10 mouse cellular contexts compared by ENCODE assay signal in the genomic region with DNA sequence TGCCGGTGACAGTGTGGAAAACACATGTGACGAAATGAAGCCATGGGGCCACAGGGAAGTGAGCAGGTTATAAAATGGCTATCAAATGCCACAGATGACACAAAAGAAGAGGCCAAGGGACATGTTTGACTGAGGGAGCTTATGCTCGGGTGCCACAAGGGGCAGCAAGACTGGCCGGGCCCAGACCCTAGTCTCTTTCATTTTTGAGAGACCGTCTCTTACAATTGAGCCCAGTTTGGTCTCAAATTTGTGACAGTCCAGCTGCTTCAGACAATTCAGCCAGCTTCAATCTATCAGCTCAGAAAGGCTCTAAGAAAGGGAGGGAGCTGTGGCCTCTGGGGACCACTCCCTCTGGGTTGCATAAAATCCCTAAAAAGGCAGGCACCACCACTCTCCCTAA. TPM values are rescaled to one million over a fixed set of nuclear protein-coding genes. Genes with fewer than 3 reads are reported as not detected.
DNase-seq lines count a peak whose midpoint lies in the region; ATAC-seq and TF ChIP-seq lines count a peak whose summit lies in the region.
"Had no signal": no experiment of that assay in that cellular context is flagged by ENCODE, and none has a peak within 500 bp of the region (broad histone marks: within the 10 kb centered on the region; RNA-seq: fewer than 3 reads in every experiment).

No protein-coding gene starts in this region.

- H3K27ac ChIP-seq in limb, embryonic 14.5 days (replicated peaks; ENCODE audit: low read depth, low read length) = 0 out of 2 replicates have a peak overlapping the region, but pooled peaks have one; percentile 5
- no peak overlapping the region for H3K27ac ChIP-seq in limb, embryonic 10.5 days
- H3K27ac ChIP-seq in hindbrain, embryonic 16.5 days (ENCODE audit: low read depth, low read length) = no peak overlapping the region
- H3K27ac ChIP-seq in neural tube, embryonic 15.5 days (replicated peaks) = no peak overlapping the region
- H3K27ac ChIP-seq: limb, embryonic 12.5 days had no signal

- no peak overlapping the region for H3K4me2 ChIP-seq in limb, embryonic 14.5 days (replicated peaks; ENCODE audit: low read depth, low read length, severe bottlenecking)
- peak overlapping the region; percentile 0; the same call in 1 of the 2 replicates for H3K4me2 ChIP-seq in hindbrain, embryonic 16.5 days (ENCODE audit: low read length)
- 0 out of 2 replicates have a peak overlapping the region, but pooled peaks have one; percentile 1 for H3K4me2 ChIP-seq in neural tube, embryonic 15.5 days
- H3K4me2 ChIP-seq: limb, embryonic 12.5 days had no signal

- no peak for TF ChIP-seq POLR2A in limb, embryonic 14.5 days (IDR thresholded peaks at IDR 0.05; ENCODE audit: borderline replicate concordance, extremely low read depth, insufficient read depth, insufficient read length)

- no peak for ATAC-seq in limb, embryonic 14.5 days (ENCODE audit: low FRiP score, low read depth)
- no peak for ATAC-seq in hindbrain, embryonic 16.5 days
- ATAC-seq in neural tube, embryonic 15.5 days (ENCODE audit: low FRiP score) = no peak
- ATAC-seq: Patski had no signal

- H3K9ac ChIP-seq in limb, embryonic 14.5 days (ENCODE audit: low read depth, low read length, severe bottlenecking) = no peak overlapping the region
- 0 out of 2 replicates have a peak overlapping the region, but pooled peaks have one; percentile 3 for H3K9ac ChIP-seq in hindbrain, embryonic 16.5 days (ENCODE audit: low read depth, low read length)
- no peak overlapping the region for H3K9ac ChIP-seq in neural tube, embryonic 15.5 days (replicated peaks)
- H3K9ac ChIP-seq: limb, embryonic 12.5 days had no signal

- peak; percentile 21 for DNase-seq in cerebellum, adult 8-10 months
- no peak for DNase-seq in cerebellum, adult 9-11 months
- no peak for DNase-seq in limb, embryonic 14.5 days (ENCODE audit: low spot score)
- no peak for DNase-seq in limb, embryonic 10.5 days (ENCODE audit: low spot score)
- no peak for DNase-seq in right cerebral cortex, adult 18-20 months
- DNase-seq in urinary bladder, postnatal 4 days (ENCODE audit: low spot score in 2 of 2) = no peak

- peaks cover 31% of the 10 kb centered on the region for H3K4me1 ChIP-seq in limb, embryonic 14.5 days (ENCODE audit: control insufficient read depth, insufficient read depth, low read length)
- H3K4me1 ChIP-seq in limb, embryonic 10.5 days = peaks cover 42% of the 10 kb centered on the region
- H3K4me1 ChIP-seq in hindbrain, embryonic 16.5 days (ENCODE audit: control insufficient read depth, insufficient read depth, low read depth, low read length) = peaks cover 57% of the 10 kb centered on the region
- peaks cover 79% of the 10 kb centered on the region for H3K4me1 ChIP-seq in neural tube, embryonic 15.5 days

- H3K9me3 ChIP-seq in limb, embryonic 14.5 days (ENCODE audit: control insufficient read depth, low read length) = no peaks in the 10 kb centered on the region
- no peaks in the 10 kb centered on the region for H3K9me3 ChIP-seq in limb, embryonic 10.5 days (replicated peaks)
- no peaks in the 10 kb centered on the region for H3K9me3 ChIP-seq in hindbrain, embryonic 16.5 days (ENCODE audit: control insufficient read depth, low read length)
- H3K9me3 ChIP-seq in neural tube, embryonic 15.5 days (replicated peaks) = no peaks in the 10 kb centered on the region
- H3K9me3 ChIP-seq: limb, embryonic 12.5 days had no signal

- no peaks in the 10 kb centered on the region for H3K27me3 ChIP-seq in limb, embryonic 14.5 days (ENCODE audit: control insufficient read depth, insufficient read depth, low read length)
- no peaks in the 10 kb centered on the region for H3K27me3 ChIP-seq in limb, embryonic 10.5 days (ENCODE audit: low read depth, poor library complexity, severe bottlenecking)
- no peaks in the 10 kb centered on the region for H3K27me3 ChIP-seq in hindbrain, embryonic 16.5 days (replicated peaks; ENCODE audit: control insufficient read depth, insufficient read depth, low read length)
- H3K27me3 ChIP-seq in neural tube, embryonic 15.5 days (replicated peaks) = no peaks in the 10 kb centered on the region
- H3K27me3 ChIP-seq: limb, embryonic 12.5 days; Patski had no signal

- H3K36me3 ChIP-seq in limb, embryonic 14.5 days (ENCODE audit: control insufficient read depth, insufficient read depth, low read length) = peaks cover 11% of the 10 kb centered on the region; the same call in 1 of the 2 replicates
- peaks cover 52% of the 10 kb centered on the region for H3K36me3 ChIP-seq in limb, embryonic 10.5 days
- H3K36me3 ChIP-seq in hindbrain, embryonic 16.5 days (ENCODE audit: control insufficient read depth, insufficient read depth, low read length) = no peaks in the 10 kb centered on the region
- no peaks in the 10 kb centered on the region for H3K36me3 ChIP-seq in neural tube, embryonic 15.5 days

- 83% methylated on average over 5 of the region's 5 CpGs for WGBS in limb, embryonic 14.5 days
- 94% methylated on average over 5 of the region's 5 CpGs for WGBS in limb, embryonic 10.5 days
- WGBS in hindbrain, embryonic 16.5 days = 43% methylated on average over 5 of the region's 5 CpGs
- WGBS in neural tube, embryonic 15.5 days = 45% methylated on average over 5 of the region's 5 CpGs

- no peak overlapping the region for H3K4me3 ChIP-seq in limb, embryonic 14.5 days (replicated peaks; ENCODE audit: low read length)
- H3K4me3 ChIP-seq in limb, embryonic 10.5 days = no peak overlapping the region
- H3K4me3 ChIP-seq in hindbrain, embryonic 16.5 days (ENCODE audit: low read length) = no peak overlapping the region
- H3K4me3 ChIP-seq in neural tube, embryonic 15.5 days (replicated peaks) = no peak overlapping the region
- H3K4me3 ChIP-seq: limb, embryonic 12.5 days had no signal

RNA-seq across cellular contexts. Expression of a gene that starts 5.5 kb away (rescaled TPM):
- polyA plus RNA-seq in limb, embryonic 14.5 days (2012; rRNA removed) = 44.2 and 54.9 TPM in 2 replicates
- polyA plus RNA-seq in limb, embryonic 14.5 days (2014; fragmentation: Nextera tagmentation; extraction: Ambion mirVana) = 29.3 and 34.4 TPM in 2 replicates
- polyA plus RNA-seq in limb, embryonic 10.5 days (2016; fragmentation: Nextera tagmentation; extraction: Ambion mirVana) = 40.5 and 42.6 TPM in 2 replicates
- polyA plus RNA-seq in hindbrain, embryonic 16.5 days (2015; fragmentation: Nextera tagmentation; extraction: Ambion mirVana) = 70.9 and 81.1 TPM in 2 replicates
- 48.8 and 50.4 TPM in 2 replicates for polyA plus RNA-seq in neural tube, embryonic 15.5 days (2015; fragmentation: Nextera tagmentation; extraction: Ambion mirVana)

RNA-seq across cellular contexts. Expression of a gene that starts 53.1 kb away (rescaled TPM):
- 10.6 and 12.3 TPM in 2 replicates for polyA plus RNA-seq in limb, embryonic 14.5 days (2012; rRNA removed)
- polyA plus RNA-seq in limb, embryonic 14.5 days (2014; fragmentation: Nextera tagmentation; extraction: Ambion mirVana) = 8.7 and 9.9 TPM in 2 replicates
- polyA plus RNA-seq in limb, embryonic 10.5 days (2016; fragmentation: Nextera tagmentation; extraction: Ambion mirVana) = 7.1 and 8.3 TPM in 2 replicates
- 34.3 and 35.3 TPM in 2 replicates for polyA plus RNA-seq in hindbrain, embryonic 16.5 days (2015; fragmentation: Nextera tagmentation; extraction: Ambion mirVana)
- polyA plus RNA-seq in neural tube, embryonic 15.5 days (2015; fragmentation: Nextera tagmentation; extraction: Ambion mirVana) = 24.1 and 31.0 TPM in 2 replicates
